Mouse (Mus musculus) brain, embryonic 14.5 days (tissue): ENCODE results near the gene Thra.

Source experiments
- CTCF ChIP-seq: fragments of 200-500 bp; IDR thresholded peaks from 2 replicates; pipeline ENCODE4 v1.5.1; 2012; ENCODE audit warnings: inconsistent platforms, mild to moderate bottlenecking, moderate library complexity, borderline replicate concordance; ENCODE audit not compliant: insufficient read depth, insufficient read length; ENCODE audit errors: extremely low read depth
- POLR2A ChIP-seq: fragments of 200-500 bp; IDR thresholded peaks from 2 replicates; pipeline ENCODE4 v1.6.1; 2012; ENCODE audit warnings: mild to moderate bottlenecking, inconsistent platforms, borderline replicate concordance; ENCODE audit not compliant: poor library complexity, insufficient read depth, insufficient read length, severe bottlenecking; ENCODE audit errors: extremely low read depth

DNA sequence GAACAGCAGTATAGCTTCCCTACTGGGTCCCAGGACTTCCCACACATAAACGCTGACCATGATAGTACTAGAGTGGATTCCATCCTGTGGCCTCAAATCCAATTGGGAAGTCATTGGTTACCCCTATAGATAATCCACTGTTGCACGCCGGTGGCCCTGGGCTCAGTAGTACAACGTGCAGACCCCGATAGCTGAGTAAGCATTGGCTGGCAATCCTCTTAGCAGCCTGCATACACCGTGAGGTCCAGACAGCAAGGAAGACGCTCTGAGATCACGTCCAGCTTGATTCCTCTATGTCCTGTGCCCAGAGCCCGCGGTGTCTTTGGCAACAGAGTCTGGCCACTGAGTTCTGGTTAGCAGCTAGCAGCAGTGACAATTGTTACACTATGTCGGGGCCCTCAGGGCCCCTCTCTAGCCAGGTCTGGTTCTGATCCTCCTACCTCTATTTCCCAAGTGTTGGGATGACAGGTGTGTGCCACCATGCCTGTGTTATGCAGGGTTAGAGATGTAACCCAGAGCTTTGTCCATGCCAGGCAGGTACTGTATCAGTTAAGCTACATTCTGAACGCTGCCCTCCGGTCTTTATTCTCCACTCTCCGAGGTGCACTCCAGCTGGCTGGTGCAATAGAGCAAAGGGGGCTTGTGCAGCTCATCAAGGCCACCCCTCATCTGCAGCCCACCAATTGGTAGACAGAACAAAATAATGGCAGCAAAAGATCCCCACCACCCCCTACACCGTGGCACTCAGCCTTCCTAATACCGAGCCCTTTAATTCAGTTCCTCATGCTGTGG, 41.4 kb upstream of the Thra start:
- TF ChIP-seq CTCF (no peak), POLR2A (no peak)
